Mouse (Mus musculus) cerebellum, adult 2 months (tissue): ENCODE results near the gene Aip.

Experiments used
- CTCF ChIP-seq: fragments of 200-500 bp; IDR thresholded peaks from 2 replicates; pipeline ENCODE4 v1.5.1; 2011; ENCODE audit warnings: low read depth, mild to moderate bottlenecking, control low read depth, low read length, moderate library complexity, borderline replicate concordance; ENCODE audit not compliant: insufficient read depth
- POLR2A ChIP-seq: fragments of 200-500 bp; IDR thresholded peaks from 2 replicates; pipeline ENCODE4 v1.6.1; 2011; ENCODE audit warnings: low read length, control low read depth, borderline replicate concordance; ENCODE audit not compliant: insufficient read depth

GRCm38 (mm10) chr19:4151898-4152297 lies 26.2 kb upstream of the Aip start:
- TF ChIP-seq CTCF (no peak), POLR2A (no peak)
